In genomic region chr12:3981350-3982131, GRCm38 (mm10) we compare ENCODE assay signal across 8 mouse cellular contexts. TPM values are rescaled to one million over a fixed set of nuclear protein-coding genes. Genes with fewer than 3 reads are reported as not detected.
DNase-seq lines count a peak whose midpoint lies in the region; ATAC-seq and TF ChIP-seq lines count a peak whose summit lies in the region.

No protein-coding gene starts in this region.

- peak; percentile 85 for ATAC-seq in embryonic facial prominence, embryonic 13.5 days (ENCODE audit: insufficient number of reproducible peaks, insufficient read depth, low FRiP score, low TSS enrichment, low read depth)
- peak; percentile 88 for ATAC-seq in limb, embryonic 11.5 days (ENCODE audit: insufficient number of reproducible peaks, low FRiP score, low TSS enrichment, low read depth)
- ATAC-seq in midbrain, embryonic 13.5 days = peak; percentile 84

- TF ChIP-seq EP300 in heart, adult 2 months (IDR thresholded peaks at IDR 0.05; ENCODE audit: insufficient read depth, low read depth, low read length) = 0 out of 2 replicates have a peak, but pooled peaks have one; percentile 8

- H3K4me1 ChIP-seq in embryonic facial prominence, embryonic 13.5 days = peaks cover 16% of the 10 kb centered on the region
- peaks cover 5% of the 10 kb centered on the region for H3K4me1 ChIP-seq in heart, adult 2 months (ENCODE audit: control insufficient read depth, insufficient read depth, low read length)
- no peaks in the 10 kb centered on the region for H3K4me1 ChIP-seq in kidney, adult 2 months (ENCODE audit: control insufficient read depth, insufficient read depth, low read length)
- no peaks in the 10 kb centered on the region for H3K4me1 ChIP-seq in limb, embryonic 11.5 days (ENCODE audit: control insufficient read depth, insufficient read depth, low read length)
- H3K4me1 ChIP-seq in midbrain, embryonic 13.5 days (replicated peaks) = peaks cover 12% of the 10 kb centered on the region

- DNase-seq in 416B (ENCODE audit: low read depth) = peak; percentile 98
- peak; percentile 87 to 90 for DNase-seq in adrenal gland, postnatal 36 days
- peak; percentile 84 to 89 for DNase-seq in heart, adult 2 months
- DNase-seq in kidney, adult 2 months = peak; percentile 89
- peak; percentile 86 for DNase-seq in limb, embryonic 11.5 days (ENCODE audit: low spot score)
- peak; percentile 21 for DNase-seq in spleen, adult 12 weeks (ENCODE audit: low spot score)

- TF ChIP-seq POLR2A in heart, adult 2 months (IDR thresholded peaks at IDR 0.05; ENCODE audit: insufficient read depth, low read depth, low read length) = peak; percentile 45; the same call in 1 of the 2 replicates
- no peak for TF ChIP-seq POLR2A in kidney, adult 2 months (IDR thresholded peaks at IDR 0.05; ENCODE audit: low read depth, low read length)

- intact Hi-C loops in heart, adult 2 months (cut with DNase I) = loop anchor here (2.0 kb wide), 1 partner anchor 21 kb away; no protein-coding TSS in a partner anchor

- H3K9ac ChIP-seq in embryonic facial prominence, embryonic 13.5 days = peak overlapping the region; percentile 65
- peak overlapping the region; percentile 50 for H3K9ac ChIP-seq in heart, adult 2 months (ENCODE audit: low read depth, low read length)
- peak overlapping the region; percentile 38 for H3K9ac ChIP-seq in limb, embryonic 11.5 days (ENCODE audit: low read length)
- H3K9ac ChIP-seq in midbrain, embryonic 13.5 days (replicated peaks) = peak overlapping the region; percentile 59

- peaks cover 13% of the 10 kb centered on the region for H3K36me3 ChIP-seq in embryonic facial prominence, embryonic 13.5 days
- H3K36me3 ChIP-seq in heart, adult 2 months (ENCODE audit: control insufficient read depth, insufficient read depth, low read length) = no peaks in the 10 kb centered on the region
- no peaks in the 10 kb centered on the region for H3K36me3 ChIP-seq in kidney, adult 2 months (ENCODE audit: control insufficient read depth, insufficient read depth, low read length)
- no peaks in the 10 kb centered on the region for H3K36me3 ChIP-seq in limb, embryonic 11.5 days (ENCODE audit: control insufficient read depth, insufficient read depth, low read length)
- peaks cover 55% of the 10 kb centered on the region for H3K36me3 ChIP-seq in midbrain, embryonic 13.5 days

- under 1% methylated on average over 40 of the region's 41 CpGs for WGBS in embryonic facial prominence, embryonic 13.5 days
- 4% methylated on average over 41 of the region's 41 CpGs for WGBS in heart, adult 2 months
- WGBS in kidney, adult 2 months = 1% methylated on average over 41 of the region's 41 CpGs
- WGBS in limb, embryonic 11.5 days = under 1% methylated on average over 41 of the region's 41 CpGs
- under 1% methylated on average over 35 of the region's 41 CpGs for WGBS in midbrain, embryonic 13.5 days

- H3K4me3 ChIP-seq in embryonic facial prominence, embryonic 13.5 days = peak overlapping the region; percentile 53
- peak overlapping the region; percentile 44 for H3K4me3 ChIP-seq in heart, adult 2 months
- H3K4me3 ChIP-seq in kidney, adult 2 months (ENCODE audit: insufficient read depth, low read depth, low read length) = peak overlapping the region; percentile 71
- H3K4me3 ChIP-seq in limb, embryonic 11.5 days (ENCODE audit: low read depth, low read length) = peak overlapping the region; percentile 45
- peak overlapping the region; percentile 38 for H3K4me3 ChIP-seq in midbrain, embryonic 13.5 days (replicated peaks)

- H3K9me3 ChIP-seq in embryonic facial prominence, embryonic 13.5 days = no peaks in the 10 kb centered on the region
- no peaks in the 10 kb centered on the region for H3K9me3 ChIP-seq in limb, embryonic 11.5 days (ENCODE audit: control insufficient read depth, low read length)
- H3K9me3 ChIP-seq in midbrain, embryonic 13.5 days = no peaks in the 10 kb centered on the region

- 0 out of 2 replicates have a peak, but pooled peaks cover 4% of the 10 kb centered on the region for H3K27me3 ChIP-seq in embryonic facial prominence, embryonic 13.5 days
- no peaks in the 10 kb centered on the region for H3K27me3 ChIP-seq in heart, adult 2 months (ENCODE audit: control insufficient read depth, insufficient read depth, low read length)
- no peaks in the 10 kb centered on the region for H3K27me3 ChIP-seq in kidney, adult 2 months (replicated peaks; ENCODE audit: control insufficient read depth, insufficient read depth, low read length)
- no peaks in the 10 kb centered on the region for H3K27me3 ChIP-seq in limb, embryonic 11.5 days (ENCODE audit: control insufficient read depth, insufficient read depth, low read length)
- peaks cover 5% of the 10 kb centered on the region; the same call in 1 of the 2 replicates for H3K27me3 ChIP-seq in midbrain, embryonic 13.5 days

- peak overlapping the region; percentile 76 for H3K4me2 ChIP-seq in embryonic facial prominence, embryonic 13.5 days
- peak overlapping the region; percentile 89 for H3K4me2 ChIP-seq in limb, embryonic 11.5 days (ENCODE audit: low read depth, severe bottlenecking)
- H3K4me2 ChIP-seq in midbrain, embryonic 13.5 days (replicated peaks) = peak overlapping the region; percentile 71

- H3K79me2 ChIP-seq in heart, adult 2 months (replicated peaks; ENCODE audit: control insufficient read depth, insufficient read depth, low read length) = no peaks in the 10 kb centered on the region

- no peak for TF ChIP-seq CTCF in heart, adult 2 months (IDR thresholded peaks at IDR 0.05)
- no peak for TF ChIP-seq CTCF in kidney, adult 2 months (conservative IDR thresholded peaks at IDR 0.05; ENCODE audit: insufficient read depth, insufficient read length, low read depth, low read length)

- peak overlapping the region; percentile 71 for H3K27ac ChIP-seq in embryonic facial prominence, embryonic 13.5 days
- H3K27ac ChIP-seq in heart, adult 2 months = peak overlapping the region; percentile 66
- H3K27ac ChIP-seq in kidney, adult 2 months (ENCODE audit: insufficient read depth, low read depth, low read length) = no peak overlapping the region
- no peak overlapping the region for H3K27ac ChIP-seq in limb, embryonic 11.5 days (replicated peaks; ENCODE audit: low read depth, low read length)
- no peak overlapping the region for H3K27ac ChIP-seq in midbrain, embryonic 13.5 days

RNA-seq across cellular contexts. Expression of gene Pomc, which starts 26.8 kb away (rescaled TPM):
- 1 to 10 TPM; 1.2 to 1.3 TPM for total RNA-seq in adrenal gland, postnatal 36 days (2021)
- 2.8 and 4.5 TPM in 2 replicates for polyA plus RNA-seq in embryonic facial prominence, embryonic 13.5 days (2015; fragmentation: Nextera tagmentation; extraction: Ambion mirVana)
- total RNA-seq in heart, adult 2 months (2021) = under 1 TPM; 0.36 to 0.50 TPM
- 0.37 TPM in 1 of 2 replicates, not detected in the other for polyA plus RNA-seq in heart, adult 2 months (2012; rRNA removed)
- polyA plus RNA-seq in kidney, adult 2 months (2012; rRNA removed) = 0.38 and 1.1 TPM in 2 replicates
- polyA plus RNA-seq in limb, embryonic 11.5 days (2014; fragmentation: Nextera tagmentation; extraction: Ambion mirVana) = 4.0 and 4.1 TPM in 2 replicates
- 9.3 and 12.8 TPM in 2 replicates for polyA plus RNA-seq in midbrain, embryonic 13.5 days (2015; fragmentation: Nextera tagmentation; extraction: Ambion mirVana)

RNA-seq across cellular contexts. Expression of gene Efr3b, which starts 57.2 kb away (rescaled TPM):
- 1 to 10 TPM; 1.9 to 5.1 TPM for total RNA-seq in adrenal gland, postnatal 36 days (2021)
- polyA plus RNA-seq in embryonic facial prominence, embryonic 13.5 days (2015; fragmentation: Nextera tagmentation; extraction: Ambion mirVana) = 6.0 and 6.2 TPM in 2 replicates
- 1 to 10 TPM; 5.3 to 6.4 TPM for total RNA-seq in heart, adult 2 months (2021)
- 9.9 and 11.1 TPM in 2 replicates for polyA plus RNA-seq in heart, adult 2 months (2012; rRNA removed)
- 1.6 and 2.1 TPM in 2 replicates for polyA plus RNA-seq in kidney, adult 2 months (2012; rRNA removed)
- 6.0 and 6.3 TPM in 2 replicates for polyA plus RNA-seq in limb, embryonic 11.5 days (2014; fragmentation: Nextera tagmentation; extraction: Ambion mirVana)
- polyA plus RNA-seq in midbrain, embryonic 13.5 days (2015; fragmentation: Nextera tagmentation; extraction: Ambion mirVana) = 37.9 and 41.5 TPM in 2 replicates

Comparison
In these comparisons a context has a peak if more than half of its experiments do, and no peak if none do; other contexts are left out.
1. DNase-seq: peak in every context shown above with its lines; median percentile 98 in 416B; 89 in kidney, adult 2 months; 88 in adrenal gland, postnatal 36 days; 86 in heart, adult 2 months; 86 in limb, embryonic 11.5 days; 21 in spleen, adult 12 weeks.
2. H3K27ac ChIP-seq: peak in embryonic facial prominence, embryonic 13.5 days (single experiment) and heart, adult 2 months (single experiment); none in kidney, adult 2 months (single experiment), limb, embryonic 11.5 days (single experiment) and midbrain, embryonic 13.5 days (single experiment).
3. Peak in every context shown above with its lines, with median percentiles within 50 percentile points of each other: ATAC-seq, H3K4me2 ChIP-seq, H3K4me3 ChIP-seq and H3K9ac ChIP-seq.